Mouse (Mus musculus) ES-E14 (cell line): ENCODE data around the gene Uspl1.

Experiments
- MAFK ChIP-seq: IDR thresholded peaks from 2 replicates; pipeline ENCODE4 v1.6.1; 2014; ENCODE audit warnings: mild to moderate bottlenecking, low read depth, low read length, inconsistent platforms; ENCODE audit not compliant: insufficient read depth
- ZC3H11A ChIP-seq: IDR thresholded peaks from 2 replicates; pipeline ENCODE4 v1.6.1; 2012; ENCODE audit warnings: low read depth, mild to moderate bottlenecking, inconsistent platforms, low read length, borderline replicate concordance
- ZNF384 ChIP-seq: IDR thresholded peaks from 2 replicates; pipeline ENCODE4 v1.6.1; 2012; ENCODE audit warnings: low read depth, low read length, inconsistent platforms

DNA sequence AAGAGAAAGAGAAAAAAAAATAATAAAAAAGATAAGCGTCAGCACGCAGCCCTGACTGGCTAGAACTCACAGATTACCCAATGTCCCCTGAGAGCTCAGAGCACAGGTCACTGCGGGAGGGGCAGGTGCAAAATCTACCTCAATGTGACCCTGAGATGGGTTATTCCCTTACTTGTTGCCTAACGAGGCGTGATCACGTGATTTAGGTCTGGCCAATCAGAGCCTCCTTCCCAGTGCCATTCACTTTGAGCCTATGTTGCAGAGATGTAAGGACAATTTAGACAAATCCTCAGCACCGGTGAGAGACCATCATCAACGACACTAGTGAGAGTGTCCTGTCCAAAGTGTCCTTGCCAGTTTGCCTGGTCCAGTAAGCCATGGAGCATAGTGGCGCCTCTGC lies 43.8 kb upstream of the Uspl1 start:
- TF ChIP-seq MAFK, result no peak
- TF ChIP-seq ZC3H11A, result no peak
- no peak for TF ChIP-seq ZNF384
